Mouse (Mus musculus) small intestine, adult 2 months (tissue): ENCODE measurements around the gene Ktn1. TPM values are rescaled to one million over a fixed set of nuclear protein-coding genes. Genes with fewer than 3 reads are reported as not detected.
A peak's percentile ranks its signal among the peaks of the same experiment; 100 is the strongest.

Source experiments
- H3K27ac ChIP-seq: fragments of 200-500 bp; 2 replicates; pipeline ENCODE4 v1.5.1; 2012; ENCODE audit warnings: low read depth, low read length, control low read depth, inconsistent platforms; ENCODE audit not compliant: insufficient read depth
- H3K27me3 ChIP-seq: fragments of 200-500 bp; 2 replicates; pipeline ENCODE4 v1.6.1; 2012; ENCODE audit warnings: mild to moderate bottlenecking, moderate library complexity, low read length, inconsistent platforms; ENCODE audit not compliant: control insufficient read depth, insufficient read depth
- H3K36me3 ChIP-seq: fragments of 200-500 bp; 2 replicates; pipeline ENCODE4 v1.6.1; 2012; ENCODE audit warnings: mild to moderate bottlenecking, low read length, control low read depth, inconsistent platforms; ENCODE audit not compliant: control insufficient read depth, insufficient read depth
- H3K4me1 ChIP-seq: fragments of 200-500 bp; 2 replicates; pipeline ENCODE4 v1.6.1; 2012; ENCODE audit warnings: low read length, inconsistent platforms, mixed read lengths; ENCODE audit not compliant: control insufficient read depth, insufficient read depth, insufficient read length
- H3K4me3 ChIP-seq: fragments of 200-500 bp; 2 replicates; pipeline ENCODE4 v1.5.1; 2012; ENCODE audit warnings: low read depth, mild to moderate bottlenecking, control low read depth, inconsistent platforms, low read length, moderate library complexity
- CTCF ChIP-seq: fragments of 200-500 bp; IDR thresholded peaks from 2 replicates; pipeline ENCODE4 v1.5.1; 2012; ENCODE audit warnings: low read depth, mild to moderate bottlenecking, control low read depth, inconsistent platforms, low read length, moderate library complexity, mixed read lengths; ENCODE audit not compliant: insufficient replicate concordance, insufficient read length; ENCODE audit errors: extremely low read depth
- POLR2A ChIP-seq: fragments of 200-500 bp; IDR thresholded peaks from 2 replicates; pipeline ENCODE4 v1.6.1; 2012; ENCODE audit warnings: low read depth, mild to moderate bottlenecking, control low read depth, inconsistent platforms, low read length, moderate library complexity
- WGBS: fragments of 180-500 bp; shearing (Covaris S2); methylation state at CpG from one replicate; pipeline ENCODE4 v1.1.7; 2018; 5-methylcytosine and 5-hydroxymethylcytosine counted together
- polyA plus RNA-seq: library from polyadenylated mRNA; depleted of rRNA; stranded (reverse); fragments of >200 nt; gene quantifications from 2 replicates; pipeline ENCODE4 v1.2.3, GENCODE M21; 2012

The Ktn1 gene
- polyA plus RNA-seq, 1 experiment, result 1.6 TPM

GRCm38 (mm10) chr14:47646696-47647516, 1.3 kb upstream of the Ktn1 start:
- no peaks in the 10 kb centered on the region for H3K27me3 ChIP-seq
- no peaks in the 10 kb centered on the region; the same call in 1 of the 2 replicates for H3K36me3 ChIP-seq
- TF ChIP-seq POLR2A, result no peak
- no peak for TF ChIP-seq CTCF
- WGBS, result 68% methylated on average over 9 of the region's 9 CpGs
- no peak overlapping the region for H3K27ac ChIP-seq
- H3K4me3 ChIP-seq, result no peak overlapping the region
- peaks cover 3% of the 10 kb centered on the region; the same call in 1 of the 2 replicates for H3K4me1 ChIP-seq

GRCm38 (mm10) chr14:47648706-47649630, 720 bp downstream of the Ktn1 start:
- no peaks in the 10 kb centered on the region; the same call in 1 of the 2 replicates for H3K36me3 ChIP-seq
- H3K27ac ChIP-seq, result peak overlapping the region; percentile 68
- H3K4me3 ChIP-seq, result peak overlapping the region; percentile 89
- H3K27me3 ChIP-seq, result no peaks in the 10 kb centered on the region
- 1% methylated on average over 82 of the region's 82 CpGs for WGBS
- TF ChIP-seq POLR2A (peak; percentile 66; the same call in 1 of the 2 replicates), CTCF (no peak)
- H3K4me1 ChIP-seq, result peaks cover 3% of the 10 kb centered on the region; the same call in 1 of the 2 replicates

GRCm38 (mm10) chr14:47649631-47650337, 1.5 kb downstream of the Ktn1 start:
- Histone ChIP-seq H3K27me3 (no peaks in the 10 kb centered on the region), H3K36me3 (no peaks in the 10 kb centered on the region; the same call in 1 of the 2 replicates), H3K4me1 (peaks cover 3% of the 10 kb centered on the region; the same call in 1 of the 2 replicates), H3K27ac (peak overlapping the region; percentile 68), H3K4me3 (peak overlapping the region; percentile 89)
- WGBS, result under 1% methylated on average over 46 of the region's 46 CpGs
- TF ChIP-seq CTCF (no peak), POLR2A (no peak; the same call in 1 of the 2 replicates)

GRCm38 (mm10) chr14:47650338-47650720, 2.1 kb downstream of the Ktn1 start:
- Histone ChIP-seq H3K36me3 (no peaks in the 10 kb centered on the region; the same call in 1 of the 2 replicates), H3K27ac (no peak overlapping the region), H3K4me1 (peaks cover 3% of the 10 kb centered on the region; the same call in 1 of the 2 replicates), H3K27me3 (no peaks in the 10 kb centered on the region), H3K4me3 (peak overlapping the region; percentile 89; the same call in 1 of the 2 replicates)
- 22% methylated on average over 6 of the region's 6 CpGs for WGBS
- TF ChIP-seq POLR2A, result no peak
- no peak for TF ChIP-seq CTCF

- 87% methylated on average over 4 of the region's 4 CpGs for WGBS
- no peak overlapping the region for H3K4me3 ChIP-seq
- no peaks in the 10 kb centered on the region; the same call in 1 of the 2 replicates for H3K36me3 ChIP-seq
- no peak overlapping the region for H3K27ac ChIP-seq
- peaks cover 3% of the 10 kb centered on the region; the same call in 1 of the 2 replicates for H3K4me1 ChIP-seq
- no peaks in the 10 kb centered on the region for H3K27me3 ChIP-seq
- no peak for TF ChIP-seq POLR2A
Observed at GRCm38 (mm10) chr14:47651272-47651671, 3.0 kb downstream of the Ktn1 start.

- 76% methylated on average over 2 of the region's 2 CpGs for WGBS
- H3K36me3 ChIP-seq, result no peaks in the 10 kb centered on the region; the same call in 1 of the 2 replicates
- TF ChIP-seq POLR2A, result no peak
- TF ChIP-seq CTCF, result no peak
- H3K27ac ChIP-seq, result no peak overlapping the region
- no peaks in the 10 kb centered on the region for H3K27me3 ChIP-seq
- peaks cover under 1% of the 10 kb centered on the region for H3K4me1 ChIP-seq
- no peak overlapping the region for H3K4me3 ChIP-seq
Observed at GRCm38 (mm10) chr14:47655444-47655843, 7.2 kb downstream of the Ktn1 start.
